Mouse (Mus musculus): Measurements from ENCODE around the gene Tob1. TPM values are rescaled to one million over a fixed set of nuclear protein-coding genes. Genes with fewer than 3 reads are reported as not detected.
A peak's percentile ranks its signal among the peaks of the same experiment; 100 is the strongest.

The Tob1 gene
- polyA plus RNA-seq, 1 experiment from 2014 or later: 24.2 TPM

- Histone ChIP-seq H3K27ac (ENCODE audit: low read length) (no peak overlapping the region), H3K4me2 (replicated peaks; ENCODE audit: low read depth, low read length) (peak overlapping the region; percentile 28), H3K9ac (replicated peaks; ENCODE audit: low read depth, low read length) (no peak overlapping the region), H3K4me3 (ENCODE audit: low read depth, low read length) (no peak overlapping the region), H3K36me3 (ENCODE audit: control insufficient read depth, insufficient read depth, low read length) (no peaks in the 10 kb centered on the region), H3K9me3 (ENCODE audit: control insufficient read depth, low read depth, low read length) (no peaks in the 10 kb centered on the region), H3K4me1 (ENCODE audit: control insufficient read depth, insufficient read depth, low read length) (peaks cover 15% of the 10 kb centered on the region; the same call in 1 of the 2 replicates), H3K27me3 (ENCODE audit: control insufficient read depth, insufficient read depth, low read length) (no peaks in the 10 kb centered on the region)
- 28% methylated on average over 3 of the region's 3 CpGs for WGBS
- ATAC-seq (ENCODE audit: insufficient number of reproducible peaks, insufficient read depth, low FRiP score, low read depth): peak; percentile 86; the same call in 1 of the 2 replicates
These were observed 24.8 kb downstream of the Tob1 start for GRCm38 (mm10) chr11:94236074-94236473.

- no peak overlapping the region for H3K4me2 ChIP-seq (replicated peaks; ENCODE audit: low read depth, low read length)
- 92% methylated on average over 8 of the region's 8 CpGs for WGBS
These were observed 27.5 kb downstream of the Tob1 start for GRCm38 (mm10) chr11:94238786-94239185.

GRCm38 (mm10) chr11:94239706-94240105 lies 28.5 kb downstream of the Tob1 start:
- Histone ChIP-seq H3K36me3 (ENCODE audit: control insufficient read depth, insufficient read depth, low read length) (no peaks in the 10 kb centered on the region), H3K27ac (ENCODE audit: low read length) (no peak overlapping the region), H3K27me3 (ENCODE audit: control insufficient read depth, insufficient read depth, low read length) (no peaks in the 10 kb centered on the region), H3K9me3 (ENCODE audit: control insufficient read depth, low read depth, low read length) (no peaks in the 10 kb centered on the region), H3K4me2 (replicated peaks; ENCODE audit: low read depth, low read length) (no peak overlapping the region), H3K9ac (replicated peaks; ENCODE audit: low read depth, low read length) (no peak overlapping the region), H3K4me3 (ENCODE audit: low read depth, low read length) (no peak overlapping the region), H3K4me1 (ENCODE audit: control insufficient read depth, insufficient read depth, low read length) (peaks cover 18% of the 10 kb centered on the region)
- ATAC-seq (ENCODE audit: insufficient number of reproducible peaks, insufficient read depth, low FRiP score, low read depth): no peak
- WGBS: 41% methylated on average over 9 of the region's 9 CpGs

More at GRCm38 (mm10) chr11:94238786-94239185, 27.5 kb downstream of the Tob1 start:
- Histone ChIP-seq H3K27ac (ENCODE audit: low read length) (no peak overlapping the region), H3K36me3 (ENCODE audit: control insufficient read depth, insufficient read depth, low read length) (no peaks in the 10 kb centered on the region), H3K27me3 (ENCODE audit: control insufficient read depth, insufficient read depth, low read length) (no peaks in the 10 kb centered on the region), H3K4me1 (ENCODE audit: control insufficient read depth, insufficient read depth, low read length) (peaks cover 18% of the 10 kb centered on the region), H3K4me3 (ENCODE audit: low read depth, low read length) (no peak overlapping the region), H3K9me3 (ENCODE audit: control insufficient read depth, low read depth, low read length) (no peaks in the 10 kb centered on the region), H3K9ac (replicated peaks; ENCODE audit: low read depth, low read length) (no peak overlapping the region)
- ATAC-seq (ENCODE audit: insufficient number of reproducible peaks, insufficient read depth, low FRiP score, low read depth): no peak

- H3K4me1 ChIP-seq (ENCODE audit: control insufficient read depth, insufficient read depth, low read length): peaks cover 27% of the 10 kb centered on the region
- H3K36me3 ChIP-seq (ENCODE audit: control insufficient read depth, insufficient read depth, low read length): no peaks in the 10 kb centered on the region
- H3K9ac ChIP-seq (replicated peaks; ENCODE audit: low read depth, low read length): no peak overlapping the region
- H3K4me2 ChIP-seq (replicated peaks; ENCODE audit: low read depth, low read length): peak overlapping the region; percentile 58
- H3K27ac ChIP-seq (ENCODE audit: low read length): peak overlapping the region; percentile 71
- peak; percentile 62; the same call in 1 of the 2 replicates for ATAC-seq (ENCODE audit: insufficient number of reproducible peaks, insufficient read depth, low FRiP score, low read depth)
- WGBS: 3% methylated on average over 29 of the region's 29 CpGs
- H3K4me3 ChIP-seq (ENCODE audit: low read depth, low read length): peak overlapping the region; percentile 24
- H3K9me3 ChIP-seq (ENCODE audit: control insufficient read depth, low read depth, low read length): no peaks in the 10 kb centered on the region
- H3K27me3 ChIP-seq (ENCODE audit: control insufficient read depth, insufficient read depth, low read length): no peaks in the 10 kb centered on the region
These were observed 31.6 kb downstream of the Tob1 start for GRCm38 (mm10) chr11:94242760-94243421.

- H3K9me3 ChIP-seq (ENCODE audit: control insufficient read depth, low read depth, low read length): no peaks in the 10 kb centered on the region
- no peak for ATAC-seq (ENCODE audit: insufficient number of reproducible peaks, insufficient read depth, low FRiP score, low read depth)
- H3K9ac ChIP-seq (replicated peaks; ENCODE audit: low read depth, low read length): no peak overlapping the region
- H3K36me3 ChIP-seq (ENCODE audit: control insufficient read depth, insufficient read depth, low read length): no peaks in the 10 kb centered on the region
- WGBS: 30% methylated on average over 15 of the region's 15 CpGs
- H3K4me2 ChIP-seq (replicated peaks; ENCODE audit: low read depth, low read length): peak overlapping the region; percentile 58
- H3K4me3 ChIP-seq (ENCODE audit: low read depth, low read length): peak overlapping the region; percentile 24
- H3K4me1 ChIP-seq (ENCODE audit: control insufficient read depth, insufficient read depth, low read length): peaks cover 27% of the 10 kb centered on the region
- H3K27me3 ChIP-seq (ENCODE audit: control insufficient read depth, insufficient read depth, low read length): no peaks in the 10 kb centered on the region
- peak overlapping the region; percentile 71; the same call in 1 of the 2 replicates for H3K27ac ChIP-seq (ENCODE audit: low read length)
These were observed 32.3 kb downstream of the Tob1 start for GRCm38 (mm10) chr11:94243422-94244180.

GRCm38 (mm10) chr11:94244385-94244784 lies 33.1 kb downstream of the Tob1 start:
- Histone ChIP-seq H3K36me3 (ENCODE audit: control insufficient read depth, insufficient read depth, low read length) (no peaks in the 10 kb centered on the region), H3K4me3 (ENCODE audit: low read depth, low read length) (no peak overlapping the region), H3K4me1 (ENCODE audit: control insufficient read depth, insufficient read depth, low read length) (peaks cover 27% of the 10 kb centered on the region), H3K4me2 (replicated peaks; ENCODE audit: low read depth, low read length) (no peak overlapping the region), H3K27me3 (ENCODE audit: control insufficient read depth, insufficient read depth, low read length) (no peaks in the 10 kb centered on the region), H3K9ac (replicated peaks; ENCODE audit: low read depth, low read length) (no peak overlapping the region), H3K27ac (ENCODE audit: low read length) (no peak overlapping the region), H3K9me3 (ENCODE audit: control insufficient read depth, low read depth, low read length) (no peaks in the 10 kb centered on the region)
- no peak for ATAC-seq (ENCODE audit: insufficient number of reproducible peaks, insufficient read depth, low FRiP score, low read depth)
- WGBS: 69% methylated on average over 9 of the region's 9 CpGs

- H3K4me2 ChIP-seq (replicated peaks; ENCODE audit: low read depth, low read length): no peak within 1 kb of the TSS
- no peaks in the 10 kb centered on the region for H3K9me3 ChIP-seq (ENCODE audit: control insufficient read depth, low read depth, low read length)
- no peaks in the 10 kb centered on the region for H3K27me3 ChIP-seq (ENCODE audit: control insufficient read depth, insufficient read depth, low read length)
- no peaks in the 10 kb centered on the region for H3K36me3 ChIP-seq (ENCODE audit: control insufficient read depth, insufficient read depth, low read length)
- no peak within 1 kb of the TSS for H3K9ac ChIP-seq (replicated peaks; ENCODE audit: low read depth, low read length)
- H3K27ac ChIP-seq (ENCODE audit: low read length): peak within 1 kb of the TSS; percentile 53; the same call in 1 of the 2 replicates
- 48% methylated on average over 17 of the region's 17 CpGs for WGBS
- H3K4me3 ChIP-seq (ENCODE audit: low read depth, low read length): no peak within 1 kb of the TSS
- H3K4me1 ChIP-seq (ENCODE audit: control insufficient read depth, insufficient read depth, low read length): peaks cover 27% of the 10 kb centered on the region
- peak; percentile 77 for ATAC-seq (ENCODE audit: insufficient number of reproducible peaks, insufficient read depth, low FRiP score, low read depth)
These were observed 34.9 kb downstream of the Tob1 start, which contains the start of gene Wfikkn2 for GRCm38 (mm10) chr11:94245955-94246788. Gene Wfikkn2 (minus strand): TSS chr11:94246005.

- no peak for ATAC-seq (ENCODE audit: insufficient number of reproducible peaks, insufficient read depth, low FRiP score, low read depth)
These were observed 35.5 kb downstream of the Tob1 start for GRCm38 (mm10) chr11:94246789-94247061.

More at GRCm38 (mm10) chr11:94246789-94247061, 35.5 kb downstream of the Tob1 start:
- peak overlapping the region; percentile 53; the same call in 1 of the 2 replicates for H3K27ac ChIP-seq (ENCODE audit: low read length)
- no peak overlapping the region for H3K4me3 ChIP-seq (ENCODE audit: low read depth, low read length)
- no peak overlapping the region for H3K4me2 ChIP-seq (replicated peaks; ENCODE audit: low read depth, low read length)
- WGBS: 49% methylated on average over 8 of the region's 8 CpGs
- H3K4me1 ChIP-seq (ENCODE audit: control insufficient read depth, insufficient read depth, low read length): peaks cover 27% of the 10 kb centered on the region
- H3K9me3 ChIP-seq (ENCODE audit: control insufficient read depth, low read depth, low read length): no peaks in the 10 kb centered on the region
- H3K36me3 ChIP-seq (ENCODE audit: control insufficient read depth, insufficient read depth, low read length): no peaks in the 10 kb centered on the region
- H3K9ac ChIP-seq (replicated peaks; ENCODE audit: low read depth, low read length): no peak overlapping the region
- no peaks in the 10 kb centered on the region for H3K27me3 ChIP-seq (ENCODE audit: control insufficient read depth, insufficient read depth, low read length)

Measured in stomach, embryonic 14.5 days (tissue).